Mouse (Mus musculus): ENCODE results near the gene Kcnh1. TPM values are rescaled to one million over a fixed set of nuclear protein-coding genes. Genes with fewer than 3 reads are reported as not detected.

Kcnh1 gene
- polyA plus RNA-seq, 1 experiment = 0.14 TPM

DNA sequence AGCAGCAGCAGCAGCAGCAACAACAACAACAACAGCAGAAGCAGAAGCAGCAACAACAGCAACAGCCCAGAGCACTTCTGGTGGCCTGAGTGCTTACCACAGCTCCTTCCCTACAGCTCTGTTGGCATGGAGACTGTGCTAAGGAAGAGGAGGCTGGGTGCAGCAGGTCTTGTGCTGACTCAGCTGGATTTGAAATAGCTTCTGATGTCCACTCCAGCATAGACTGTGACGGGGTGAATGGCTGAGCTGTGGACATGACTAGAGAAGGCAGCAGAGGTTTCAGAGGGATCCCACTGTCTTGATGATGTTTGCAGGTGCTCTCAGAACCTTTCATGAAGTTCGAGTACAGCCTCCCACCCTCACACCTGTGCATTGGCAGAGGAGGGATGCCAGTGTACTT lies 113.0 kb downstream of the Kcnh1 start:
- Histone ChIP-seq H3K4me3 (ENCODE audit: low read depth, low read length) (no peak overlapping the region), H3K27ac (ENCODE audit: insufficient read depth, low read depth, low read length) (no peak overlapping the region), H3K4me1 (ENCODE audit: control insufficient read depth, insufficient read depth, insufficient read length, low read length) (no peaks in the 10 kb centered on the region), H3K36me3 (ENCODE audit: control insufficient read depth, insufficient read depth, low read length) (no peaks in the 10 kb centered on the region), H3K27me3 (ENCODE audit: control insufficient read depth, insufficient read depth, low read length) (no peaks in the 10 kb centered on the region)
- WGBS = 74% methylated on average over 2 of the region's 2 CpGs
- TF ChIP-seq CTCF (IDR thresholded peaks at IDR 0.05; ENCODE audit: extremely low read depth, insufficient read length, insufficient replicate concordance, low read depth, low read length) (no peak), POLR2A (IDR thresholded peaks at IDR 0.05; ENCODE audit: low read depth, low read length) (no peak)

DNA sequence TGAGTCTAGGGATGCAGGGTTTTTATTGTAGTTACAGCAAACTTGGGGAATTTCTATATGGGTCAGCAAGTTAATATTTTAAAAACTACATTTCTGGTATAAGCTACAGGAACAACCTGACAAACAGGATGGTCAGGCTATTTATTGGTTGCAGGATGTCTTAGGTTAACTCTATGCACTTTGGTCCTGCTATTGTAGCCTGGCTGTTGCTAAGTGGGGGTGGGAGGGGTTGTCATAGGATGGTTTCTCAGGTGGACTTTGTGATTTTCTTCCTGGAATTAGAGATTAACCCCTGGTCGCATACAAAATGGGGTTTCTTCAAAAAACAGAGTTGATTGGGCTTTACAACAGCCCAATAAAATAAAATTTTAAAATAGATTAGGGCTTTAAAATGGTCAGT lies 114.6 kb downstream of the Kcnh1 start:
- Histone ChIP-seq H3K36me3 (ENCODE audit: control insufficient read depth, insufficient read depth, low read length) (no peaks in the 10 kb centered on the region), H3K27ac (ENCODE audit: insufficient read depth, low read depth, low read length) (no peak overlapping the region), H3K4me1 (ENCODE audit: control insufficient read depth, insufficient read depth, insufficient read length, low read length) (no peaks in the 10 kb centered on the region), H3K4me3 (ENCODE audit: low read depth, low read length) (no peak overlapping the region), H3K27me3 (ENCODE audit: control insufficient read depth, insufficient read depth, low read length) (no peaks in the 10 kb centered on the region)
- WGBS = 36% methylated on average over 1 of the region's 1 CpGs
- no peak for TF ChIP-seq CTCF (IDR thresholded peaks at IDR 0.05; ENCODE audit: extremely low read depth, insufficient read length, insufficient replicate concordance, low read depth, low read length)

DNA sequence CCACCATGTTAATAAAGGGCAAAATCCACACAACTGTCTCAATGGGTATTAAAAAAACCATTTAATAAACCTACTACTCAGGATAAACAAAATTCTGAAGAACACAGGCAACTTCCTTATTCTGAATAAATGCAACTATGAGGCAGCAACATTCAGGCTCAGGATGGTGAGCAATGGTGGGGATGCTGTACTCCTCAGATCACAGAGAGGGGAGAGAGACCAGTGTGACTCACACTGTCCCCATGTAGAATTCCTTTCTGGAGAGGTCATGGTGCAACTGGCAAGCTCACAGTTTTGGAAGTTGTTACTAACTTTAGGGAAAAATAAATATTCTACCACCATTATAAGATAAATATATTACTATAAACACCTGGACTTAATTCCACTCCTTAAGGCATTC lies 116.5 kb downstream of the Kcnh1 start:
- Histone ChIP-seq H3K4me1 (ENCODE audit: control insufficient read depth, insufficient read depth, insufficient read length, low read length) (peaks cover 9% of the 10 kb centered on the region; the same call in 1 of the 2 replicates), H3K36me3 (ENCODE audit: control insufficient read depth, insufficient read depth, low read length) (no peaks in the 10 kb centered on the region), H3K27ac (ENCODE audit: insufficient read depth, low read depth, low read length) (no peak overlapping the region), H3K27me3 (ENCODE audit: control insufficient read depth, insufficient read depth, low read length) (no peaks in the 10 kb centered on the region), H3K4me3 (ENCODE audit: low read depth, low read length) (no peak overlapping the region)
- TF ChIP-seq CTCF (IDR thresholded peaks at IDR 0.05; ENCODE audit: extremely low read depth, insufficient read length, insufficient replicate concordance, low read depth, low read length) = no peak
- TF ChIP-seq POLR2A (IDR thresholded peaks at IDR 0.05; ENCODE audit: low read depth, low read length) = no peak

DNA sequence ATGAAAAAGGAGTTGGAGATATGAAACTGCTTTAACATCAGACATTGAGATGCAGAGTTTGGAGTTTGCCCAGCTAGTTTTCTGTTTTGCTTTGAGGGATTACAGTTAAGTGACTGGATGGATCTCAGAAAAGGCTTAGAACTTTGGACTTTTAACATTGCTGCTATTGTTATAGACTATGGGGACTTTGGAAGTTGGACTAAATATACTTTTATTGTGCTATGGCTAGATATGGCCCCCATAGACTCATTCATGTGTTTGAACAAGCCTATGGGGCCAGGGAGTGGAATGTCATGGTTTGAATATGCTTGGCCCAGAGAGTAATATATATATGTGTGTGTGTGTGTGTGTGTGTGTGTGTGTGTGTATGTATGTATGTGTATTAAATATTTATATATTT lies 120.7 kb downstream of the Kcnh1 start:
- Histone ChIP-seq H3K4me1 (ENCODE audit: control insufficient read depth, insufficient read depth, insufficient read length, low read length) (peaks cover 16% of the 10 kb centered on the region), H3K36me3 (ENCODE audit: control insufficient read depth, insufficient read depth, low read length) (no peaks in the 10 kb centered on the region), H3K4me3 (ENCODE audit: low read depth, low read length) (no peak overlapping the region), H3K27me3 (ENCODE audit: control insufficient read depth, insufficient read depth, low read length) (no peaks in the 10 kb centered on the region), H3K27ac (ENCODE audit: insufficient read depth, low read depth, low read length) (peak overlapping the region; percentile 64; the same call in 1 of the 2 replicates)
- TF ChIP-seq POLR2A (IDR thresholded peaks at IDR 0.05; ENCODE audit: low read depth, low read length) (no peak), CTCF (IDR thresholded peaks at IDR 0.05; ENCODE audit: extremely low read depth, insufficient read length, insufficient replicate concordance, low read depth, low read length) (no peak)

DNA sequence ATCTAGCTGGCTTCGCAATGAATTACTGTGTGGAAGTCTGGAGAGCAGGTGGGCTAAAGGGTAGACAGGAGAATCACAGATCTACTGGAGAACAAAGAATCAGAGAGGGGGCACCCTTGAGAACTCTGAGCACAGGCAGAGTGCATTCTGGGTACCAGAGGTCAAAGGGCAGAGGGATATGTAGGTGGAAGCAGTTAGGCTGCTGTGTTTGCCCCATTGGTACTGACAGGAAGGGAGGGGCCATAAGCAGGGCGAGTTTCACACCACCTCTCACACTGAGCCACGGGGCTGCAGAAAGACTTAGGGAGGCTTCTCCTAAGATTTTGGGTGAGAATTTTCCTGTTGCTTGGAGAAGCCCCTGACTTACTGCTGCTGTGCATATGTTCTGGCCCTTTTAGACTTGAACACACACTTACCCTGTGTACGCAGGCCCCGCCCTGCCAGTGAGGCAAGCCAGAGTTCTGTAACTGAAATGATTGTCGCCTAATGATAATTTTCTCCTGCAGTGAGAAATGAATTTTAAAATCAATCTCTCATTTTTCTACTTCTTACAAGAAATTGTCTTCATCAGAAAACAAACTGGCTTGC lies 121.4 kb downstream of the Kcnh1 start:
- Histone ChIP-seq H3K27me3 (ENCODE audit: control insufficient read depth, insufficient read depth, low read length) (no peaks in the 10 kb centered on the region), H3K36me3 (ENCODE audit: control insufficient read depth, insufficient read depth, low read length) (no peaks in the 10 kb centered on the region), H3K27ac (ENCODE audit: insufficient read depth, low read depth, low read length) (peak overlapping the region; percentile 72), H3K4me1 (ENCODE audit: control insufficient read depth, insufficient read depth, insufficient read length, low read length) (peaks cover 16% of the 10 kb centered on the region), H3K4me3 (ENCODE audit: low read depth, low read length) (peak overlapping the region; percentile 18; the same call in 1 of the 2 replicates)
- 24% methylated on average over 6 of the region's 6 CpGs for WGBS
- TF ChIP-seq CTCF (IDR thresholded peaks at IDR 0.05; ENCODE audit: extremely low read depth, insufficient read length, insufficient replicate concordance, low read depth, low read length) (no peak), POLR2A (IDR thresholded peaks at IDR 0.05; ENCODE audit: low read depth, low read length) (no peak)

DNA sequence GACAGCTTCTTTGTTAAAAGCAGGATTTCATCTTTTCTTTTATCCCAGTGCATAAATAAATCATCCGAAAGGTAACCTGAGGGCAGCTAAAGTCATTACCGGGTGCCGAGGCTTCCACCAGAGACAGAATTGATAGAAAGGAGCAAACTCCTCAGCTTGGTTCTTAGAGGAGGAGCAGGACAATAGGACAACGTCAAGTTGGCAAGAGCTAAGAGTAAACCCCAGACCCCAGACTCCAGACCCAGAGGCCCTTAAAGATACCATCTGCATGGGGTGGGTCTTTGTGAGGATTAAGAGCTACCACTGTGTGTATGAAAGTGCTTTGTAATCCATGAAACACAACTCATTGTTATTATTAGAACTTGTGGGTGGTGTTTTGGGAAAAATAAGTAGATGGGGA lies 121.9 kb downstream of the Kcnh1 start:
- WGBS = 31% methylated on average over 4 of the region's 4 CpGs
- H3K27ac ChIP-seq (ENCODE audit: insufficient read depth, low read depth, low read length) = peak overlapping the region; percentile 46; the same call in 1 of the 2 replicates

DNA sequence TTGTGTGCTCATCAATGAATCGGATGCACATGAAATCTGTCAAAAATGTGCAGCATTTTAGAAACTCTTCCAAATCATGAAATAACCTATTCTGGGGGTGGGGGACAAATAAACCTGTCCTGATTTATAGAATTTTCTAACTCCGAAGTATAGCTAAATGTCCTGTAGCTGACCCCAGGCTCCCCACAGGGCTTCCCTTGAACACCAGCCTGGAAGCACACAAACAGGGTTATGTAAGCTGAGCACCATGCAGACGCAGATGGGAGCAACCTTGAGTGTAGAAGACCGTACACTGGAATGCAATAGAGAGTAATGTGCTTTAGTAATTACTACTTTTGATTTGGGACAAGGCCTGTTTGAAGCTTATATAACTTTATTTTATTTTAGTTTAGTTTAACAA lies 122.4 kb downstream of the Kcnh1 start:
- TF ChIP-seq CTCF (IDR thresholded peaks at IDR 0.05; ENCODE audit: extremely low read depth, insufficient read length, insufficient replicate concordance, low read depth, low read length) = no peak
- no peak for TF ChIP-seq POLR2A (IDR thresholded peaks at IDR 0.05; ENCODE audit: low read depth, low read length)
- no peak overlapping the region for H3K4me3 ChIP-seq (ENCODE audit: low read depth, low read length)
- H3K27me3 ChIP-seq (ENCODE audit: control insufficient read depth, insufficient read depth, low read length) = no peaks in the 10 kb centered on the region
- 88% methylated on average over 4 of the region's 4 CpGs for WGBS
- H3K4me1 ChIP-seq (ENCODE audit: control insufficient read depth, insufficient read depth, insufficient read length, low read length) = peaks cover 16% of the 10 kb centered on the region
- H3K27ac ChIP-seq (ENCODE audit: insufficient read depth, low read depth, low read length) = no peak overlapping the region
- no peaks in the 10 kb centered on the region for H3K36me3 ChIP-seq (ENCODE audit: control insufficient read depth, insufficient read depth, low read length)

More for the DNA sequence above, 121.9 kb downstream of the Kcnh1 start:
- Histone ChIP-seq H3K4me3 (ENCODE audit: low read depth, low read length) (no peak overlapping the region), H3K36me3 (ENCODE audit: control insufficient read depth, insufficient read depth, low read length) (no peaks in the 10 kb centered on the region), H3K27me3 (ENCODE audit: control insufficient read depth, insufficient read depth, low read length) (no peaks in the 10 kb centered on the region), H3K4me1 (ENCODE audit: control insufficient read depth, insufficient read depth, insufficient read length, low read length) (peaks cover 16% of the 10 kb centered on the region)
- TF ChIP-seq POLR2A (IDR thresholded peaks at IDR 0.05; ENCODE audit: low read depth, low read length) = no peak
- TF ChIP-seq CTCF (IDR thresholded peaks at IDR 0.05; ENCODE audit: extremely low read depth, insufficient read length, insufficient replicate concordance, low read depth, low read length) = no peak

Data from small intestine, adult 2 months (tissue).